Mouse (Mus musculus): ENCODE measurements around the gene Dbh. TPM values are rescaled to one million over a fixed set of nuclear protein-coding genes. Genes with fewer than 3 reads are reported as not detected.

Gene Dbh
- polyA plus RNA-seq, 1 experiment from 2014 or later = not detected

GRCm38 (mm10) chr2:27126496-27126895, 38.5 kb upstream of the Dbh start:
- Histone ChIP-seq H3K4me2 (ENCODE audit: low read depth, low read length, severe bottlenecking) (no peak overlapping the region), H3K36me3 (ENCODE audit: control insufficient read depth, insufficient read depth, low read length) (no peaks in the 10 kb centered on the region), H3K9me3 (ENCODE audit: control insufficient read depth, low read length) (no peaks in the 10 kb centered on the region), H3K4me1 (replicated peaks; ENCODE audit: control insufficient read depth, insufficient read depth, low read length) (peaks cover 4% of the 10 kb centered on the region; the same call in 1 of the 2 replicates), H3K27me3 (ENCODE audit: control insufficient read depth, insufficient read depth, low read length) (no peaks in the 10 kb centered on the region), H3K27ac (ENCODE audit: low read depth, low read length) (no peak overlapping the region), H3K4me3 (ENCODE audit: low read depth, low read length) (no peak overlapping the region), H3K9ac (ENCODE audit: low read length) (no peak overlapping the region)
- 55% methylated on average over 4 of the region's 4 CpGs for WGBS
- DNase-seq (ENCODE audit: low spot score) = no peak
- ATAC-seq (replicated peaks; ENCODE audit: low FRiP score) = no peak

- ATAC-seq (replicated peaks; ENCODE audit: low FRiP score) = no peak
- H3K4me2 ChIP-seq (ENCODE audit: low read depth, low read length, severe bottlenecking) = no peak overlapping the region
- no peak overlapping the region for H3K27ac ChIP-seq (ENCODE audit: low read depth, low read length)
- no peaks in the 10 kb centered on the region for H3K4me1 ChIP-seq (replicated peaks; ENCODE audit: control insufficient read depth, insufficient read depth, low read length)
- no peaks in the 10 kb centered on the region for H3K36me3 ChIP-seq (ENCODE audit: control insufficient read depth, insufficient read depth, low read length)
- no peaks in the 10 kb centered on the region for H3K9me3 ChIP-seq (ENCODE audit: control insufficient read depth, low read length)
- no peaks in the 10 kb centered on the region for H3K27me3 ChIP-seq (ENCODE audit: control insufficient read depth, insufficient read depth, low read length)
- 81% methylated on average over 3 of the region's 3 CpGs for WGBS
- no peak for DNase-seq (ENCODE audit: low spot score)
- no peak overlapping the region for H3K9ac ChIP-seq (ENCODE audit: low read length)
- H3K4me3 ChIP-seq (ENCODE audit: low read depth, low read length) = no peak overlapping the region
These were observed 36.0 kb upstream of the Dbh start for GRCm38 (mm10) chr2:27128990-27129389.

GRCm38 (mm10) chr2:27135935-27136334, 29.1 kb upstream of the Dbh start:
- H3K4me2 ChIP-seq (ENCODE audit: low read depth, low read length, severe bottlenecking) = no peak overlapping the region
- DNase-seq (ENCODE audit: low spot score) (no peak), ATAC-seq (replicated peaks; ENCODE audit: low FRiP score) (no peak)
- no peaks in the 10 kb centered on the region for H3K9me3 ChIP-seq (ENCODE audit: control insufficient read depth, low read length)
- 81% methylated on average over 5 of the region's 5 CpGs for WGBS
- H3K4me1 ChIP-seq (replicated peaks; ENCODE audit: control insufficient read depth, insufficient read depth, low read length) = no peaks in the 10 kb centered on the region
- H3K9ac ChIP-seq (ENCODE audit: low read length) = no peak overlapping the region
- no peaks in the 10 kb centered on the region for H3K36me3 ChIP-seq (ENCODE audit: control insufficient read depth, insufficient read depth, low read length)
- no peak overlapping the region for H3K27ac ChIP-seq (ENCODE audit: low read depth, low read length)
- H3K4me3 ChIP-seq (ENCODE audit: low read depth, low read length) = no peak overlapping the region
- no peaks in the 10 kb centered on the region; the same call in 1 of the 2 replicates for H3K27me3 ChIP-seq (ENCODE audit: control insufficient read depth, insufficient read depth, low read length)

- no peak overlapping the region for H3K27ac ChIP-seq (ENCODE audit: low read depth, low read length)
- no peak overlapping the region for H3K4me2 ChIP-seq (ENCODE audit: low read depth, low read length, severe bottlenecking)
- H3K4me3 ChIP-seq (ENCODE audit: low read depth, low read length) = no peak overlapping the region
- ATAC-seq (replicated peaks; ENCODE audit: low FRiP score) = no peak
- no peaks in the 10 kb centered on the region for H3K4me1 ChIP-seq (replicated peaks; ENCODE audit: control insufficient read depth, insufficient read depth, low read length)
- no peaks in the 10 kb centered on the region; the same call in 1 of the 2 replicates for H3K27me3 ChIP-seq (ENCODE audit: control insufficient read depth, insufficient read depth, low read length)
- H3K36me3 ChIP-seq (ENCODE audit: control insufficient read depth, insufficient read depth, low read length) = no peaks in the 10 kb centered on the region
- H3K9ac ChIP-seq (ENCODE audit: low read length) = no peak overlapping the region
- no peak for DNase-seq (ENCODE audit: low spot score)
- 71% methylated on average over 3 of the region's 3 CpGs for WGBS
- no peaks in the 10 kb centered on the region for H3K9me3 ChIP-seq (ENCODE audit: control insufficient read depth, low read length)
These were observed 28.7 kb upstream of the Dbh start for GRCm38 (mm10) chr2:27136336-27136735.

GRCm38 (mm10) chr2:27136789-27137188, 28.2 kb upstream of the Dbh start:
- Histone ChIP-seq H3K9me3 (ENCODE audit: control insufficient read depth, low read length) (no peaks in the 10 kb centered on the region), H3K4me3 (ENCODE audit: low read depth, low read length) (no peak overlapping the region), H3K4me2 (ENCODE audit: low read depth, low read length, severe bottlenecking) (no peak overlapping the region), H3K4me1 (replicated peaks; ENCODE audit: control insufficient read depth, insufficient read depth, low read length) (0 out of 2 replicates have a peak, but pooled peaks cover under 1% of the 10 kb centered on the region), H3K36me3 (ENCODE audit: control insufficient read depth, insufficient read depth, low read length) (no peaks in the 10 kb centered on the region), H3K27me3 (ENCODE audit: control insufficient read depth, insufficient read depth, low read length) (peaks cover 2% of the 10 kb centered on the region), H3K9ac (ENCODE audit: low read length) (no peak overlapping the region), H3K27ac (ENCODE audit: low read depth, low read length) (no peak overlapping the region)
- no peak for DNase-seq (ENCODE audit: low spot score)
- WGBS = 76% methylated on average over 1 of the region's 1 CpGs
- no peak for ATAC-seq (replicated peaks; ENCODE audit: low FRiP score)

- 76% methylated on average over 4 of the region's 4 CpGs for WGBS
- no peak overlapping the region for H3K27ac ChIP-seq (ENCODE audit: low read depth, low read length)
- no peak for ATAC-seq (replicated peaks; ENCODE audit: low FRiP score)
These were observed 26.7 kb upstream of the Dbh start for GRCm38 (mm10) chr2:27138356-27138755.

GRCm38 (mm10) chr2:27141950-27142693, 22.9 kb upstream of the Dbh start, which contains the start of gene Fam163b:
Gene Fam163b (minus strand): TSS chr2:27142491.
- peak within 1 kb of the TSS; percentile 28 for H3K4me3 ChIP-seq (ENCODE audit: low read depth, low read length)
- peaks cover 9% of the 10 kb centered on the region for H3K27me3 ChIP-seq (ENCODE audit: control insufficient read depth, insufficient read depth, low read length)
- no peaks in the 10 kb centered on the region for H3K9me3 ChIP-seq (ENCODE audit: control insufficient read depth, low read length)
- WGBS = 1% methylated on average over 55 of the region's 62 CpGs
- no peak within 1 kb of the TSS for H3K27ac ChIP-seq (ENCODE audit: low read depth, low read length)
- H3K4me2 ChIP-seq (ENCODE audit: low read depth, low read length, severe bottlenecking) = peak within 1 kb of the TSS; percentile 60
- no peak within 1 kb of the TSS for H3K9ac ChIP-seq (ENCODE audit: low read length)
- ATAC-seq (replicated peaks; ENCODE audit: low FRiP score) (no peak), DNase-seq (ENCODE audit: low spot score) (peak; percentile 76)
- 0 out of 2 replicates have a peak, but pooled peaks cover 4% of the 10 kb centered on the region for H3K4me1 ChIP-seq (replicated peaks; ENCODE audit: control insufficient read depth, insufficient read depth, low read length)
- no peaks in the 10 kb centered on the region for H3K36me3 ChIP-seq (ENCODE audit: control insufficient read depth, insufficient read depth, low read length)

More at GRCm38 (mm10) chr2:27138356-27138755, 26.7 kb upstream of the Dbh start:
- DNase-seq (ENCODE audit: low spot score) = no peak
- H3K4me2 ChIP-seq (ENCODE audit: low read depth, low read length, severe bottlenecking) = no peak overlapping the region
- H3K4me3 ChIP-seq (ENCODE audit: low read depth, low read length) = no peak overlapping the region
- H3K36me3 ChIP-seq (ENCODE audit: control insufficient read depth, insufficient read depth, low read length) = no peaks in the 10 kb centered on the region
- no peaks in the 10 kb centered on the region for H3K9me3 ChIP-seq (ENCODE audit: control insufficient read depth, low read length)
- H3K9ac ChIP-seq (ENCODE audit: low read length) = no peak overlapping the region
- H3K4me1 ChIP-seq (replicated peaks; ENCODE audit: control insufficient read depth, insufficient read depth, low read length) = 0 out of 2 replicates have a peak, but pooled peaks cover 4% of the 10 kb centered on the region
- H3K27me3 ChIP-seq (ENCODE audit: control insufficient read depth, insufficient read depth, low read length) = peaks cover 9% of the 10 kb centered on the region

- no peaks in the 10 kb centered on the region for H3K9me3 ChIP-seq (ENCODE audit: control insufficient read depth, low read length)
- no peak for ATAC-seq (replicated peaks; ENCODE audit: low FRiP score)
- no peak overlapping the region for H3K4me2 ChIP-seq (ENCODE audit: low read depth, low read length, severe bottlenecking)
- no peak overlapping the region for H3K27ac ChIP-seq (ENCODE audit: low read depth, low read length)
- 0 out of 2 replicates have a peak, but pooled peaks cover 4% of the 10 kb centered on the region for H3K4me1 ChIP-seq (replicated peaks; ENCODE audit: control insufficient read depth, insufficient read depth, low read length)
- peaks cover 9% of the 10 kb centered on the region for H3K27me3 ChIP-seq (ENCODE audit: control insufficient read depth, insufficient read depth, low read length)
- no peak overlapping the region for H3K4me3 ChIP-seq (ENCODE audit: low read depth, low read length)
- no peaks in the 10 kb centered on the region for H3K36me3 ChIP-seq (ENCODE audit: control insufficient read depth, insufficient read depth, low read length)
- H3K9ac ChIP-seq (ENCODE audit: low read length) = no peak overlapping the region
- WGBS = 76% methylated on average over 2 of the region's 2 CpGs
- no peak for DNase-seq (ENCODE audit: low spot score)
These were observed 20.1 kb upstream of the Dbh start for GRCm38 (mm10) chr2:27144957-27145356.

- Histone ChIP-seq H3K9me3 (ENCODE audit: control insufficient read depth, low read length) (no peaks in the 10 kb centered on the region), H3K4me3 (ENCODE audit: low read depth, low read length) (no peak overlapping the region), H3K36me3 (ENCODE audit: control insufficient read depth, insufficient read depth, low read length) (no peaks in the 10 kb centered on the region), H3K4me2 (ENCODE audit: low read depth, low read length, severe bottlenecking) (no peak overlapping the region), H3K9ac (ENCODE audit: low read length) (no peak overlapping the region), H3K27me3 (ENCODE audit: control insufficient read depth, insufficient read depth, low read length) (peaks cover 7% of the 10 kb centered on the region), H3K4me1 (replicated peaks; ENCODE audit: control insufficient read depth, insufficient read depth, low read length) (0 out of 2 replicates have a peak, but pooled peaks cover 3% of the 10 kb centered on the region), H3K27ac (ENCODE audit: low read depth, low read length) (no peak overlapping the region)
- WGBS = 84% methylated on average over 6 of the region's 6 CpGs
- ATAC-seq (replicated peaks; ENCODE audit: low FRiP score) (no peak), DNase-seq (ENCODE audit: low spot score) (no peak)
These were observed 18.2 kb upstream of the Dbh start for GRCm38 (mm10) chr2:27146840-27147239.
